Mouse (Mus musculus): ENCODE data around the gene Gnao1.

- TF ChIP-seq CTCF (IDR thresholded peaks at IDR 0.05; ENCODE audit: low read depth, low read length): no peak
- no peak for TF ChIP-seq POLR2A (IDR thresholded peaks at IDR 0.05; ENCODE audit: extremely low read depth, insufficient read depth, low read length)
Measured at GRCm38 (mm10) chr8:93898570-93898969, 88.8 kb downstream of the Gnao1 start.

Measured in liver, adult 2 months (tissue).